Mouse (Mus musculus): ENCODE data around the gene Gm11992. TPM values are rescaled to one million over a fixed set of nuclear protein-coding genes. Genes with fewer than 3 reads are reported as not detected.

Gm11992 gene
- polyA plus RNA-seq, 1 experiment from 2014 or later = 0.48 TPM

- peak; percentile 38 for DNase-seq (ENCODE audit: extremely low spot score, low spot score)
- Histone ChIP-seq H3K27ac (no peak within 1 kb of the TSS), H3K4me1 (peaks cover 42% of the 10 kb centered on the region), H3K27me3 (ENCODE audit: poor library complexity, severe bottlenecking) (peaks cover 71% of the 10 kb centered on the region), H3K36me3 (replicated peaks) (no peaks in the 10 kb centered on the region), H3K4me3 (peak within 1 kb of the TSS; percentile 56), H3K9me3 (no peaks in the 10 kb centered on the region)
- WGBS = under 1% methylated on average over 7 of the region's 7 CpGs
Observed at GRCm38 (mm10) chr11:9118050-9118420, 69.6 kb downstream of the Gm11992 start, which contains the start of gene Upp1. TSS of gene Upp1 (plus strand) at chr11:9118103.

- no peaks in the 10 kb centered on the region for H3K36me3 ChIP-seq (replicated peaks)
- peaks cover 42% of the 10 kb centered on the region for H3K4me1 ChIP-seq
- H3K4me3 ChIP-seq = peak overlapping the region; percentile 56
Observed at GRCm38 (mm10) chr11:9118421-9119121, 70.2 kb downstream of the Gm11992 start.

More at GRCm38 (mm10) chr11:9118421-9119121, 70.2 kb downstream of the Gm11992 start:
- Histone ChIP-seq H3K27me3 (ENCODE audit: poor library complexity, severe bottlenecking) (peaks cover 71% of the 10 kb centered on the region), H3K27ac (no peak overlapping the region), H3K9me3 (no peaks in the 10 kb centered on the region)
- peak; percentile 47 for DNase-seq (ENCODE audit: extremely low spot score, low spot score)
- under 1% methylated on average over 40 of the region's 40 CpGs for WGBS

Other genes with a start within 250 kb of the Gm11992 start
- not detected in 2 replicates for gene Pkd1l1, start 75.3 kb upstream of the Gm11992 start, polyA plus RNA-seq (2016; fragmentation: Nextera tagmentation; extraction: Ambion mirVana)
- 25.2 and 25.8 TPM in 2 replicates for gene Hus1, start 37.4 kb upstream of the Gm11992 start, polyA plus RNA-seq (2016; fragmentation: Nextera tagmentation; extraction: Ambion mirVana)
- gene Sun3, start 397 bp downstream of the Gm11992 start, polyA plus RNA-seq (2016; fragmentation: Nextera tagmentation; extraction: Ambion mirVana) = 0.17 TPM in 1 of 2 replicates, not detected in the other
- 4.1 and 4.9 TPM in 2 replicates for gene Upp1, start 69.5 kb downstream of the Gm11992 start, polyA plus RNA-seq (2016; fragmentation: Nextera tagmentation; extraction: Ambion mirVana)
- gene Abca13, start 143.3 kb downstream of the Gm11992 start, polyA plus RNA-seq (2016; fragmentation: Nextera tagmentation; extraction: Ambion mirVana) = 0.02 TPM in 2 replicates